ENCODE assay signal across 8 mouse cellular contexts in genomic region chr5:8797987-8798751, GRCm38 (mm10). TPM values are rescaled to one million over a fixed set of nuclear protein-coding genes. Genes with fewer than 3 reads are reported as not detected.
DNase-seq lines count a peak whose midpoint lies in the region; ATAC-seq lines count a peak whose summit lies in the region.

TSS of gene Abcb1b (plus strand) at chr5:8798147.

- 0 out of 2 replicates have a peak, but pooled peaks cover 4% of the 10 kb centered on the region for H3K4me1 ChIP-seq in hindbrain, embryonic 14.5 days (replicated peaks; ENCODE audit: control insufficient read depth, insufficient read depth, low read length)

- H3K4me2 ChIP-seq in hindbrain, embryonic 14.5 days (replicated peaks), result peak within 1 kb of the TSS; percentile 100

- peak within 1 kb of the TSS; percentile 62 for H3K9ac ChIP-seq in hindbrain, embryonic 14.5 days

- peak within 1 kb of the TSS; percentile 60 for H3K4me3 ChIP-seq in hindbrain, embryonic 14.5 days (replicated peaks; ENCODE audit: low read length)

- H3K9me3 ChIP-seq in hindbrain, embryonic 14.5 days (ENCODE audit: control insufficient read depth, low read length), result no peaks in the 10 kb centered on the region

- WGBS in hindbrain, embryonic 14.5 days, result under 1% methylated on average over 48 of the region's 48 CpGs

- peak; percentile 87 for ATAC-seq in hindbrain, embryonic 14.5 days (ENCODE audit: low FRiP score)

- H3K27ac ChIP-seq in hindbrain, embryonic 14.5 days, result no peak within 1 kb of the TSS

- DNase-seq in ZHBTc4 (ENCODE audit: low read depth, low spot score), result peak; percentile 84
- DNase-seq in cerebellum, postnatal 36 days, result peak; percentile 18 to 21
- peak; percentile 74 for DNase-seq in gastrocnemius, adult 18-20 months (ENCODE audit: low spot score)
- peak; percentile 46 for DNase-seq in hindbrain, embryonic 14.5 days (ENCODE audit: low spot score)
- peak; percentile 32 for DNase-seq in left cerebral cortex, adult 11 months (ENCODE audit: low spot score)
- DNase-seq in lung, postnatal 25 days (ENCODE audit: low spot score), result peak; percentile 38
- peak; percentile 57 for DNase-seq in ovary, postnatal 36 days (ENCODE audit: low spot score)
- peak; percentile 20 to 31 for DNase-seq in thymus, postnatal 36 days

- H3K36me3 ChIP-seq in hindbrain, embryonic 14.5 days (replicated peaks; ENCODE audit: control insufficient read depth, insufficient read depth), result no peaks in the 10 kb centered on the region

- 0 out of 2 replicates have a peak, but pooled peaks cover 9% of the 10 kb centered on the region for H3K27me3 ChIP-seq in hindbrain, embryonic 14.5 days (ENCODE audit: control insufficient read depth, insufficient read depth, low read length)

RNA-seq across cellular contexts. Expression of gene Abcb1b, which starts in this region (rescaled TPM):
- total RNA-seq in gastrocnemius, adult 18-20 months (2021), result 1 to 10 TPM; 5.7 to 5.9 TPM
- 0.39 and 0.82 TPM in 2 replicates for polyA plus RNA-seq in hindbrain, embryonic 14.5 days (2014; fragmentation: Nextera tagmentation; extraction: Ambion mirVana)

Comparison
In these comparisons a context has a peak if more than half of its experiments do, and no peak if none do; other contexts are left out.
1. Peak in DNase-seq, ATAC-seq, H3K4me3 ChIP-seq, H3K9ac ChIP-seq and H3K4me2 ChIP-seq in hindbrain, embryonic 14.5 days; RNA of the gene not detected or under 1 TPM.
2. DNase-seq: peak in every context shown above with its lines; median percentile 84 in ZHBTc4; 74 in gastrocnemius, adult 18-20 months; 57 in ovary, postnatal 36 days; 46 in hindbrain, embryonic 14.5 days; 38 in lung, postnatal 25 days; 32 in left cerebral cortex, adult 11 months; 26 in thymus, postnatal 36 days; 20 in cerebellum, postnatal 36 days.